Mouse (Mus musculus) gastrocnemius, postnatal 14 days (tissue): ENCODE results near the gene Smoc1. TPM values are rescaled to one million over a fixed set of nuclear protein-coding genes. Genes with fewer than 3 reads are reported as not detected.

ENCODE experiments used
- DNase-seq: peaks from one replicate; pipeline ENCODE4 v3.0.0; 2021; ENCODE audit warnings: mixed read lengths
- intact Hi-C: fragments of 180-260 bp; cut with DNase I; formaldehyde crosslinking; loops from one replicate; pipeline ENCODE4 v1.15.1; 2025; ENCODE audit warnings: low total_unique reads
- total RNA-seq, 2 experiments: library from RNA; stranded (reverse); gene quantifications; 2 replicates each; pipeline ENCODE4 v1.2.3; 2021

The Smoc1 gene
- total RNA-seq, 2 experiments from 2014 or later, result 0.71 to 1.1 TPM

DNA sequence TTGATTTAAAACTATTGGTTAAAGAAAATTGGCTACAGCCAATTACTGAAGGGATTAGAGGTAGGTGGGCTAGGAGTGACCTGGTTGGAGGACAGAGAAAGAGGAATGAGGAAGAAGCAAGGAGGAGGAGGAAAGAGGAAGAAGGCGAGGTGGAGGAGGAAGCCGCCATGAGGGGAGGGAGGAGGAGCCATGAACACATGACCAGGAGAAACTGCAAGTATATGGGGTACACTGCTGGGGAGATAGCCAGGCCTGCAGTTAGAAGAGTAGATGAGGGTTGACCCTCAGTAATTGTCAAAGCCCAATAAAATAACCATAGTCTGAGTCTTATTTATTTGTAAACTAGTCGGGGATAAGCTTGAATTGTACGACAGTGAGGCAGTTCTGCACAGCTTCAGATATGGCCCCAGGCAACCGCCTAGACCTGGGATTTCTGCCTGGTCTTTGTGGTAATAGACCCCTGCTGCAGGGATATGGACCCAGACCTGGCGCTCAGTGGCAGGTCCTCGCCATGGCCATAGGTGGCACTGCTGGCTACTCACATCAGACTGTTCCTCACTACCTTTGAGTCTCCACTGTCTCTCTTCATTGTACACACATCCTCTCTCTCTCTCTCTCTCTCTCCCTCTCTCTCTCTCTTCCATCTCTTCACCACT lies 7.2 kb upstream of the Smoc1 start:
- no peak for DNase-seq
- intact Hi-C loops, result no loop called here

DNA sequence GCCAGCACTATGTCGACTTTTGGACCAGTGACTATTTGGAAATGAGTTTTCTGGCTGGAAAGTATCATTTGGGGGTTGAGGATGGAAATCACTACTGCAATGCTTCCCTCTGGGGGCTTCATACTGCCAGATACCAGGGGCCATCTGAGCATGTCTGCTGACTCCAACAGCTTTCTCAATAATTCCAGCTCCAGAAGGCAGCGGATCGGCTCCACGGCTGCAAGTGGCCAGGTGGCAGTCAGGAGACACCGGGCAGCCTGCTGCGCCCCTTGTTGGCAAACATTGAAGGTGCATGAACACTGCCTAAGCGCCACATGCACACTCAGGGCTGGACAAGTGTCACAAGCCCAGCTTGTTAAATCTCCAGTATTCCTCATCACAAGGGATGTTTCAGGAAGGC lies 2.2 kb upstream of the Smoc1 start:
- peak; percentile 42 for DNase-seq
- intact Hi-C loops, result no loop called here

DNA sequence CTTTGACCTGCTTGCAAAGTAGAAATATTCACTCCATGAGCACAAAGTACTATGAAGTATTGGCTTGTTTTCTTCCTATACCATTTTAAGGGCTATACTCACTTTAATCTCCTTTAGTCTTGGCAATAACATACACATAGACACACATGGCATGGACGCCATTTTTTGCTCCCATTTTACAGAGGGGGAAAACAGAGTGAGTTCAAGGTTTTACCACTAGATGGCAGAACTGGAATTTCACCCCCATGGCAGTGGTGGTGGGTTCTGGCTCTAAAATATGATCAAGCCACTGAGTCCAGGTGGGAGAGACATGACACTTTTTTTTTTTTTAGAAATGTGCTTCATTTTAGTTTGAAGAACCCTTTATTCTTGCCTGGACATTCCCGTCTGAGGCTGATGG lies 1.6 kb upstream of the Smoc1 start:
- intact Hi-C loops, result no loop called here
- DNase-seq, result no peak

DNA sequence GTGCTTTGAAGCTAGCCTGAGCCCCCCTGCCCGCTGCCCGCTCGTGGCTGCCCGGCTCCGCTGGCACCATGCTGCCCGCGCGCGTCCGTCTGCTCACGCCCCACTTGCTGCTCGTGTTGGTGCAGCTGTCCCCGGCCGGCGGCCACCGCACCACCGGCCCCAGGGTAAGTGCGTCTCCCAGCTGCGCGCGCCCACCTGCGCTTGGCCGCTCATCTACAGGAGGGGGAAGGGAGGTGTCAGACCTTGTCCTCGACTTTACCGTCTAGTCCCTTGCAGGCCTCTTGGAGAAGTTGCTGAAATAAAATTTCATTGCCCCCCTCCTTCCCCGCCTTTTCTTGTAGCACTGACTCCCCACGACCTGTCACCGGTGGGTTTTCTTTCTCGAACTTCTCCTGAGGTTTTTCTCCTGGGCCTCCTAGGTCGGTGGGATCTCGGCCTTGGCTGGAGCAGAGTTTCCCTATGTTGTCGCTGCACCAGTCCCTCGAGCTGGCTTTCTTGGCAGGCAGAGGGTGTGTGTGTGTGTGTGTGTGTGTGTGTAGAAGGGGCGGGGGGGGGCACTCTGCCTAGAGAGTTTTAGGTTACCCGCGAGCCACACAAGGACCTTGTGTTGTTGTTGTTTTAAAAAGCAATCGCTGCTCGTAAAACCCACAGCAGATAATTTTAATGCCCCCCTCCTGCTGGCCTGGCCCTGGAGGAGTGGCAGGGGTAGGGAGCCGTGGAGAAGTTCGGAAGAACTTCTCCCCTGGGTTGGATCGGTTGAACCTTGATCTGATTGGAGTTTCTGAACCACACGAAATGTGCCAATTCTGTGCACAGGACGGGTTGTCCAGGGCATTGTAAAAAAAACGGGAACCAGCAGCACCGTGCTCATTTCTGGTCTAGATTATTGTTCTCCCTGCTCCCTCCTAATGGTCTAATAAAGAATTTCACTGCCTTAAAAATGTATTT lies 661 bp downstream of the Smoc1 start:
- peak; percentile 14 for DNase-seq
- intact Hi-C loops, result no loop called here

DNA sequence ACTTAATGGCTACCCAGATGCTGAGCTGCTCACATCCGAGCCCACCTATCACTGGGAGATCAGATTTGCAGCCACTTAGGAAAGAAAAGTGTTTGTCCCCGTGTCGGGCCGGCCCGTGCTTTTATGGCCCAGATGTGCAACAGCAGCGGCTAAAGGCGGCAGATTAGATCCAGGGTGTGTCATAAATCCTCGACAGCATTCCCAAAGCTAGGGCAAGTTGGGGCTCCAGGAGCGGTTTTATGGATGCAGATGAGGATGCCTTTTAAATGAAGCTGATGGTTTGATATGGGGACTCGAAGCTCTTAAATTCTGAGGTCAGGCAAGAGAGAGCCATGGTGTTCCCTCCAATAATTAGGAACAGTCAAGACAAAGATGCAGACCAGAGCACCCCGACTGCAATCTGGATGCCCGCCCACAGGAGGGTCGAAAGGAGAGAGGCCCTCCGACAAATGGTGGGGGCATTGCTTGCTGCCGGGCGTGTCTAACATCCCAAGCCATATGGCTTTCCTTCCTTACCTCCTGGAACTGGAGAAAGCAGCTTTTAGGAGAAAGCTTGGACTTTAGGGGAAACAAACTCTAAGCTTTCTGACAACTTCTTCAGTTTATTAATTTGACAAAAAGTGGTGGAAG lies 1.8 kb downstream of the Smoc1 start:
- intact Hi-C loops, result no loop called here
- no peak for DNase-seq

DNA sequence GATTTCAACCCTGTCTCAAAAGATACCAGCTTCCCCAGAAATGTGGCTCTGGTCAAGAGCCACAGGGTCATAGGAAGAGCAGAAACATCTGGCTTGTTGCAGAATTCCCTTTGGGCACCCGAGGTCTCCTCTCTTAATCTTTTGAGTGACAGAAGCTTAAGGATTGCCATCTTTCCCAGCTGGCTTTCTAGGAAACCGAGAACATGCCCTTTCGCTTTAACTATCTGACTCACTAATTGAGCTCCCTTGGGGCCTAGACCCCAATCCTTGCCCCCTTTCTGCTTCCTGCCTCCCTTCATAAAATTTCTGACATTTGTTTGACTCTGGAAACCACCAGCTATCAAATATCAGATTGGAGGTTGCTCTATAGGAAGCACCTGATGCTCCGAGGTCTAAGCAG lies 3.1 kb downstream of the Smoc1 start:
- DNase-seq, result no peak
- intact Hi-C loops, result no loop called here

DNA sequence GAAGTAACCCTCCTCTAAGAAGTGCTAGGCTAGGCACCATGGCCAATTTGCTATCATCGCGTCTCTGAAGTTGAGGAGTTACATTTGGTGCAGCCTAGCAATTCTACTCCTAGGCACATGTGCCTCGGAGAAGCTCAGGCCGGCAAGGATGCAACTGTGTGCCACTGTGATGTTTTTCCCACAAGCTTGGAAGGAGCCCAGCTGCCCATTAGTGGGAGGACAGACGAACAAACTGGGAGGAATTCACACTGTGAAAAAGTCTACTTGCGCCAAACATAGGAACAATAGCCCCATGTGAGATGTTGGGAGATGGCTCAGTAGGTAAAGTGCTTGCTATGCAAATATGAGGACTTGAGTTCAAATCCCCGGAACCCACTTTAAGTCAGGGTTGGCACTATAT lies 5.0 kb downstream of the Smoc1 start:
- intact Hi-C loops, result no loop called here
- no peak for DNase-seq

DNA sequence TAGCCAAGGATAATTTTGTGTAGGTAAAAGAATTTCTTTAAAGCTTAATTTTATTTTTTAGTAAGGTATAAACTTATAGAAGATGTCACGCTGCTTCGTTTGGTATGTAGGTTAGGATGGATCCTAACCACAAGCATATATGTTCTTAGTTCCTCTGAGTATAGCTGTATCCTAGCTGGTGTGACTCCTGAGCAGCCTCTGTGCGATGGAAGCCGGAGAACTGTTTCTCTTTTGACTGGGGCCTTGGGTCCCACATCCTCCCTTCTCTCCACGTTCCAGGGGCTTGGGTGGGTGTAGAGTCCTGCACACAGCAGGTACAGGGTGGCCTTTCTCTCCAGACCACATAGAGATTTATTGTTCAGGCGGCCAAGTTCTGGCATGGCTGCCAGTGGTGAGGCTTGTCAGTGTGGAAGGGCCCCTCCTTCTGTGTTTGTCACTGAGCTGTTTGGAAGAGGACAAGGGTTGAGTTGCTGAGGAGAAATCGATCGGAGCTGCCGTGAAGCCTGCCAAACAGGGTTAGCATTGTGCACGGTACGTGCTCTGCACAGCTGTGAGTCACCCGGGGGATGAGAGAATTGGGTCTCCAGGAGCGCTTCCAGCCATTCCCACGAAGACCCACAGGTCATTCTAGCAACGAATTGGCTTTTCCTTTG lies 6.9 kb downstream of the Smoc1 start:
- DNase-seq, result peak; percentile 16
- intact Hi-C loops, result no loop called here

DNA sequence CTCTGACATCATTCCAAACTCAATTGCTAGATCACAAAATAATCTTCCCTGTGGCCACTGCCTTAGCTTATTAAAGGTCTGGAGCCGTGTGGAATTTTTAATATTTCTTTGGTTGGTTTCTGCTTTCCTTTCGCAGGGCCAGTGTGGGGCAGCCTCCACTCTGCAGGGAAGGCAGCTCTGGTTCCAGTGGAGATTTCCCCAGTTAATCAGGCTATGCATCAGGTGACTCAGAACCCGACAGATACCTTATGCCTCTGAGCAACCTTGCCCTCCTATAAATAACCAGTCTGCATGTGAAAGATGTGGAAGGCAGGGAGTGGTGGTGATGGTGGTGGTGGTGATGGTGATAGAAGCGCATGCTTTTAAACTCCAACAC lies 7.4 kb downstream of the Smoc1 start:
- DNase-seq, result no peak
- intact Hi-C loops, result no loop called here

DNA sequence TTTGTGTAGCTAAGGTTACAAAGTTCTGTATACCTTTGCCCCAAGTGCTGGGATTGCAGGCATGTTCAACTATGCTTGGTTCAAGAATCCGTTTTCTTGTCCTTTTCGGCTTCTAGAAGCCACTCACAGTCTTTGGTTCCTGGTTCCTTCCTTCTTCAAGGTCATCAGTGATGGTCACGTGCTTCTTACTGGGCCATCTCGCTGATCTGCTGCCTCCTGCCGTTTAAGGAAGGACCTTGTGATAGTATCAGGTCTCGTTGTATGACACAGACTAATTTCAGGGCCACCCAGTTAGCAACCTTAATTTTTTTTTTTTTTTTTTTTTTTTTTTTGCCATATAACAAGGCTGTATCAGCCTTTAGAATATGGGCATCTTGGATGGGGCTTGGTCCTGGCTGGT lies 9.2 kb downstream of the Smoc1 start:
- intact Hi-C loops, result no loop called here
- DNase-seq, result no peak

DNA sequence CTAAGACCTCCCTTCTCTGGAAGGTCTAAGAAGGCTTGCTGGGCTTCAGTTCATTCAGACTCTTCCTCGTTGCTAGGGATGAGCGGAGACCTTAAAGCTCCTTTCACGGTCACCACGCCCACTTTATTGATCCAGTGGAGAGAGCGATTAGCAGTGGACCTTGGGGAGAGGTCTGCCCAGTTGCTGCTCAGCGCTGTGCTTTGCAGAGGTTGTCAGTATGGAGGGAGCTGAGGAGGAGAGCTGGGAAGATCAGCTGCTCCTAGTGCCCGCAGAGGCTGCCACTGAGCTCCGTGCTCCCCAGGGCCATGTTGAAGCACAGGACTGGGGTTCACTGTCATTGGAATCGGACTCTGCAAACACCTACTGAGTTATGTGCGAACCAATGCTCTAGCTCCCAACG lies 17.0 kb downstream of the Smoc1 start:
- no peak for DNase-seq
- intact Hi-C loops, result no loop called here

DNA sequence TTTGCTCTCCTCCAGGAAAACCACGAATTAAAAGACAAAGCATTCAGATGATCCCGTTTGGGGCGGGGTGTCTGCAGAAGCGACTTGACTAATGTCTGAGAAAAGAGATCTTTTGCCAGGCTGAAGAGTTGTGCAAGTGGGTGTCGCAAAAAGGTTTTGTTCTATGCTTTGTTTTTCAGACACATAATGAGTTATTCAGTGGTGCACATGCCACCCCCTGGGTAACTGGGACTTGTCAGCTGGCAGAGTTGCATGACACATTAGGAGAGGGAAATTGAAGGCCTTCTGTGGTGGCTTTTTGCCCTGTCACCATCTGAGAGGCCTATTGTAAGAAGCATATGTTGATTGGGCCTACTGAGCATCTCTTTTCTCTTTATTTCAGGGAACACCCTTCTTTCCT lies 20.3 kb downstream of the Smoc1 start:
- intact Hi-C loops, result no loop called here
- no peak for DNase-seq

DNA sequence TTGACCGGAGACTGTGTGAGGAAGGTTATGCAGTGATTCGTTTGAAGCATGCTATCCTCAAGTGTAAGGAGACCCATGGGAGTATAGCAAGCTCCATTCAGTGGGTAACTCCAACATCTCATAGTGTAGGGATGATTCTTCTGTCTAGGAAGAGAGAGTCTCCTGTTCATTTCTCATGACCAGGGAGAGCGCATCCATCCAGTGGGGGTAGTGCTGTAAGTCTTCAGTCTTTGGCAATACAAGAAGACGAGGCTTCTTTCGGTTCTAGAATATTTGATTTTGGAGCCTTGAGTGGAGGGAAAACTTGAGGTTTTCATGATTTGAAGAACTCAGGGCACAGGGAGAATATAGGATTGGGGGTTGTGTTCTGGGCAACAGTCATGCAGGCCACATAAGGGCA lies 23.1 kb downstream of the Smoc1 start:
- DNase-seq, result no peak
- intact Hi-C loops, result no loop called here

DNA sequence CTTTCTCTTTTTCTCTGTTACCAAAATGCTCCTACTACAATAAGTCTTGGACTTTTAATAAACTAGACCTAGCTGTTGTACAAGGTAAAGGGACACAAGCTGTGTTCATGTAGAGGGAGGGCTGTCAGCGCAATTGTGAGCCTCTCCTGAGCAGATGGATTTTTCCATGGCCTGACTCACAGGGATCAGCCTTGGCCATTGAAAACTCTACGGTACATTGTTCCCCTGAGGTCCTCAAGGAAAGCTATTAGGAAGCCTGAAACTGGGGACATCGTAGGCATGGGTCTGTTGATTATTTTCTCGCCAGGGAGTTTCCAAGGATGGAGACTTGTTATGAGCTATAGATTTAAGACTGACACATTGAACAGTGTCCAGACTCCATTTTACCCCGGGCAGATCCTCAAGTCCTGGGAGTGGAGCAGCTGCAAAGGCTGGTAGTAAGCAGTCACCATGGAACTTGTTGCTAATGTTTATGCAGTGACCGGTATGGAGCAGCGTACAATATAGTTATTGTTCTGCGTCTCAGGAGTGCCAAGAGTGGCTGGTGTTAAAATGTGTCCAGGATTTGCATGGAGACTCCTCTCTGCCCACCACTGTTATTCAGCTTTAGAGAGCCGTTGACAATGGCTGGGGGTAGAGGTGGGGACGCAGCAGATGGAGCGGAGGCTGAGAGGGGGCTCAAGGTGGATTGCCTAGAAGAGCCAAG lies 28.5 kb downstream of the Smoc1 start:
- no peak for DNase-seq
- intact Hi-C loops, result no loop called here

DNA sequence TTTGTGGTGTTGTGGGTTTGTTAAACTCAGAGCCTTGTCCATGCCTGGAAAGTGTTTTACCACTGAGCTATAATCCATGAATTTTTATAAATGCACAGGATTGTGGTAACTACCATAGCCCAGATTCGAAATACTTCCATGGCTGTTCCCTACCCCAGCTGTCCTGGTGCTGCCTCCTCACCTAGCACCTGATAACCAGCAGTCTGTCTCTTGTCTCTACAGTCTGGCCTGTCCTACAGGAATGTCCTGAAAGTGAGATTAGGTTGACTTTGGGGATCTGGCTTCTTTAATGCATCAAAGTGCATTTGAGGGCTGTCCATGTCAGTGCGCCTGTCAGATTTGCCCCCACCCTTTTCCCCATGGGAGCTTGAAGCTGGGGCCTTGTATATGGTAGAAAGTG lies 29.2 kb downstream of the Smoc1 start:
- intact Hi-C loops, result no loop called here
- no peak for DNase-seq

DNA sequence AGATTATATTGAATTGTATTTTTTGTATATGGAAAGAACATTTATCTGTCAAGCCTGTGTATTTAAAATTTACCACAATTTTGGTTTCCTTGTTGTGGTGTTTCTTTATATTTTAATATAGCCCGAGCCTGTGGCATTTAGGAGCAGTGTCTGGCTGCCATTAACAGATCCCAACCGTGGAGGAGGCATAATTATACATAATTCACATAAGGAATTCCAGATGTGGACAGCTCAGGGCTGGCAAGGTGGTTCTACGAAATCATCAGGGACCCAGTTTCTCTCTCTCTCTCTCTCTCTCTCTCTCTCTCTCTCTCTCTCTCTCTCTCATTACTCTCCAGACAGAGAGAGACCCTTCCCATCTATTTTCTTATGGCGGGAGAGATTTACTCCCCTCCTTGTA lies 31.0 kb downstream of the Smoc1 start:
- no peak for DNase-seq
- intact Hi-C loops, result no loop called here

DNA sequence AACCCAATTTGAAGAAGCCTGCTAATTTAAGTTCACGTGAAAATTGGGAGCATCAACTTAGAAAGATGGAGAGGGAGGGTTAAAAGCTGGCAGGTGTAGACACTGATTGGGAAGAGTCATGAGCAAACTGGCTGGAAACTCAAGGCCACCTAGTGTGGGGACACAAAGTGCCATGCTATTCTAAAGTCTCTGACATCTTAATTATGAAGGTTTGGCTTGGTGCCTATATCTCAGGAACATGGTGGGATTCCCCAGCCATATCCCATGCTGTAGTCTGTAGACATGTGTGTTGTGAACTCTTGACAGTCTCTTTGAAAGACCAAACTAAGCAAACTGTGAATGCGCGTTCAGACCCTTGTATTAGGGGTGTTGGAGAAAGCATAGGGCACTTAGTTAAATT lies 32.0 kb downstream of the Smoc1 start:
- no peak for DNase-seq
- intact Hi-C loops, result no loop called here

DNA sequence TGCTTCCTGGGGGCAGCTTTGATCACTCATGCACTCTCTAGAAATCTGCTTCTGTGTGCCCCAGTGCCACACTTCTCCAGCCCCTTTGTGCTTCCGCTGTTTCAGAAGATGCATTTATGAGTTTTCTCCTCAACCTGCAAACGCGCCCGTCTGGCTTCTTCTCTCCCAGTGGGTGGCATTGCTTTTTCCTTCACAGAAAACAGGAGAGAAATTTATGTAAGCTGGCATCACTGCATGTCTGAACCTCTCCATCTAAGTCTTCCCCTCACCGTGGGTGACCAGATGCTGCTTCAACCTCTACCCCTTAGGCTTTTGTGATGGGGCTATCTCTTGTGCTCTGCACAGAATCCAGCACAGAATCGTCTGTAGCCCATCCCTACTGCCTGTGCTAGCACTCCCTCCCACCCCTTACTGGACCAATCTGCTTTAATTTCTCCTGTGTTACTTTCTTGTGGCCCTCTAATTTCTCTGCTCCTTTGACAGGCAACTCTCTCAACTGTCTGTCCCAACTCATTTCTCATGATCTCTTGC lies 35.3 kb downstream of the Smoc1 start:
- intact Hi-C loops, result no loop called here
- DNase-seq, result no peak

DNA sequence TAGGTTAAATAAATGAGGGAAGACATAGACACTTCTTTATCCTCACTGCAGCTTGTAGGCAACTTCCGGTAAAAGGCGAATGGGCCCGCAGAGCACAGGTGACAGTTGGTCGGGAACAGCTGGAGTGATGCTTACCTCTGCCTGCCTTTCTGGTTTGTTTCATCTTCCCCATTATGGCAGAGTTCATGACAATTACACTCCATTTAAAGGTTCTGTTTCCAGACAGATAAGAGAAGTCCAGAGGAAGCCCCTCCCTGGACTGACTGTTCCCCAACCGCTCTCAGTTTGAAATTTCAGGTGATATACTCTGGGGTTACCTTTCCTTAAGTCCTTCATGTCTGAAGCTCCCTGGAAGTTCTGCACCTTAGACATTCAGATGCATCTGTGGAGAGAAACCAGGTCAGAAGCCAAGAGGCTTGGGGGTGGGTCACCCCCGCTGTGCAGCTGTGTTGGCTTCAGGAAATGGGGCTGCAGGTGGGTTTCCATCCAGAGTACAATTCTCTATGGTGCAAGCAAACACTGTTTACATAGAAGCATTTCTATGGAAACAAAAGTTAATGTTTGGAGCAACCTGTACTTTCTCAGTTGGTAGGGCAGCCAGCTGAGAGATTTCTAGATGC lies 36.8 kb downstream of the Smoc1 start:
- intact Hi-C loops, result no loop called here
- no peak for DNase-seq
